Mouse (Mus musculus) forelimb bud, embryonic 11.5 days (tissue): ENCODE results near the gene Gm5592.
"Not testable (repeated sequence)": the region's sequence is repeated elsewhere in the genome, so short reads cannot be mapped to it uniquely, and the experiment has no call there.

Experiments used
- DNase-seq: peaks from one replicate; pipeline ENCODE4 v3.0.0-alpha.2; 2012; ENCODE audit warnings: low read depth, low spot score

Gm5592 gene

GRCm38 (mm10) chr7:41153541-41153940 lies at the start of gene Gm5592:
Gene Gm5592, plus strand, starts transcription at chr7:41153841.
- not testable (repeated sequence) for DNase-seq

GRCm38 (mm10) chr7:41155806-41156205 lies 2.2 kb downstream of the Gm5592 start:
- not testable (repeated sequence) for DNase-seq

GRCm38 (mm10) chr7:41157879-41158278 lies 4.2 kb downstream of the Gm5592 start:
- DNase-seq = not testable (repeated sequence)

DNA sequence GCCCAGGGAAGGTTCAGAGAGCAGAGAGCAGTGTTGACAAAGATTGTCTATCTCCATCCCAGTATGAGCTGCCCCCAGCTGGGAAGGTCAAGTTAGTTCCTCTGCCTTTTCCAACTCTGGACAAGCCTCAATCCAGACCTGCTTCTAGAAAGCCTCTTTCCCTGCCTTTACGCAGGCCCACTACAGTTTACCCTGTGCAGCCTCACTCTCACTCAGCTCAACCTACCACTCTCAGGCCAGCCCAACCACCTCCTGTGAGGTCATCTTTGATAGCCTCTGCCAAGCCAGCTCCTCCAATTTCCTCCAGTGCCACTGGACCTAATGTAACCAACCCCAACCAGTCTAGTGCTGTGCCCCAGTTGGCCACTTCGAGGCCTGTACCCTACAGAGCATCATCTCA lies 4.9 kb downstream of the Gm5592 start:
- not testable (repeated sequence) for DNase-seq

- no peak for DNase-seq
These were observed 40.0 kb downstream of the Gm5592 start for GRCm38 (mm10) chr7:41193671-41194070.
